Mouse (Mus musculus) MEL (cell line): ENCODE measurements around the gene Diaph3. TPM values are rescaled to one million over a fixed set of nuclear protein-coding genes. Genes with fewer than 3 reads are reported as not detected.

Source experiments
- DNase-seq: peaks from one replicate; pipeline ENCODE4 v3.0.0; 2011; ENCODE audit warnings: low read depth, low spot score
- H3K27ac ChIP-seq: 2 replicates; pipeline ENCODE4 v1.5.1; 2012; ENCODE audit warnings: low read depth, mild to moderate bottlenecking, control low read depth, low read length, moderate library complexity; ENCODE audit not compliant: control insufficient read depth
- H3K27me3 ChIP-seq, 2 experiments: fragments of 150-350 bp in 1 of 2; sonication (generic) in 1 of 2; 2 replicates each; pipeline ENCODE4 v1.6.1; 2012; ENCODE audit warnings: low read length in 2 of 2, mild to moderate bottlenecking in 2 of 2, improper control_type of control experiment in 1 of 2, moderate library complexity in 1 of 2; ENCODE audit not compliant: insufficient read depth in 2 of 2, control insufficient read depth in 1 of 2
- H3K36me3 ChIP-seq, 2 experiments: 2 replicates each; pipeline ENCODE4 v1.6.1; 2012 to 2014; ENCODE audit warnings: low read length in 2 of 2, improper control_type of control experiment in 1 of 2, inconsistent platforms in 1 of 2, mild to moderate bottlenecking in 1 of 2; ENCODE audit not compliant: insufficient read depth in 2 of 2, control insufficient read depth in 1 of 2
- H3K4me1 ChIP-seq, 2 experiments: fragments of 150-350 bp in 1 of 2; sonication (generic) in 1 of 2; 2 replicates each; pipeline ENCODE4 v1.6.1; 2012; ENCODE audit warnings: low read length in 2 of 2, improper control_type of control experiment in 1 of 2, mild to moderate bottlenecking in 1 of 2; ENCODE audit not compliant: insufficient read depth in 2 of 2, control insufficient read depth in 1 of 2
- H3K4me3 ChIP-seq, 2 experiments: fragments of 150-350 bp in 1 of 2; sonication (generic) in 1 of 2; 2 replicates each; pipeline ENCODE4 v1.5.1; 2012; ENCODE audit warnings: low read depth in 2 of 2, low read length in 2 of 2, mild to moderate bottlenecking in 2 of 2, moderate library complexity in 2 of 2, control low read depth in 1 of 2, improper control_type of control experiment in 1 of 2; ENCODE audit not compliant: control insufficient read depth in 1 of 2, insufficient read depth in 1 of 2
- H3K79me2 ChIP-seq: 2 replicates; pipeline ENCODE4 v1.6.1; 2012; ENCODE audit warnings: mild to moderate bottlenecking, low read length, moderate library complexity; ENCODE audit not compliant: control insufficient read depth, poor library complexity, insufficient read depth
- H3K9ac ChIP-seq: 2 replicates; pipeline ENCODE4 v1.6.1; 2012; ENCODE audit warnings: low read depth, mild to moderate bottlenecking, control low read depth, low read length, moderate library complexity; ENCODE audit not compliant: control insufficient read depth, poor library complexity, severe bottlenecking
- H3K9me3 ChIP-seq: fragments of 150-350 bp; sonication (generic); replicated peaks from 2 replicates; pipeline ENCODE4 v1.6.1; 2012; ENCODE audit warnings: mild to moderate bottlenecking, low read length, improper control_type of control experiment, moderate library complexity; ENCODE audit not compliant: insufficient read depth
- BHLHE40 ChIP-seq: IDR thresholded peaks from 2 replicates; pipeline ENCODE4 v1.6.1; 2012; ENCODE audit warnings: low read depth, mild to moderate bottlenecking, inconsistent platforms, low read length, improper control_type of control experiment, borderline replicate concordance
- CHD1 ChIP-seq: IDR thresholded peaks from 2 replicates; pipeline ENCODE4 v1.6.1; 2012; ENCODE audit warnings: low read depth, mild to moderate bottlenecking, inconsistent platforms, low read length, improper control_type of control experiment
- CHD2 ChIP-seq: IDR thresholded peaks from 2 replicates; pipeline ENCODE4 v1.6.1; 2011; ENCODE audit warnings: low read length, improper control_type of control experiment
- CTCF ChIP-seq, 3 experiments: IDR thresholded peaks in 2 of 3; conservative IDR thresholded peaks in 1 of 3; 2 replicates each; pipeline ENCODE4 v1.5.1; 2011 to 2012; ENCODE audit warnings: low read length in 3 of 3, low read depth in 2 of 3, mild to moderate bottlenecking in 2 of 3, improper control_type of control experiment in 1 of 3, inconsistent platforms in 1 of 3, mixed read lengths in 1 of 3, moderate library complexity in 1 of 3; ENCODE audit not compliant: control insufficient read depth in 1 of 3, insufficient read depth in 1 of 3, poor library complexity in 1 of 3, severe bottlenecking in 1 of 3
- EP300 ChIP-seq, 2 experiments: IDR thresholded peaks; 2 replicates each; pipeline ENCODE4 v1.6.1; 2011; ENCODE audit warnings: improper control_type of control experiment in 2 of 2, low read length in 2 of 2, low read depth in 1 of 2, mild to moderate bottlenecking in 1 of 2
- GABPA ChIP-seq: IDR thresholded peaks from 2 replicates; pipeline ENCODE4 v1.6.1; 2012; ENCODE audit warnings: low read depth, mild to moderate bottlenecking, inconsistent platforms, low read length, improper control_type of control experiment, moderate library complexity
- GATA1 ChIP-seq: IDR thresholded peaks from 2 replicates; pipeline ENCODE4 v1.6.1; 2011; ENCODE audit warnings: low read depth, low read length, improper control_type of control experiment
- HCFC1 ChIP-seq: IDR thresholded peaks from 2 replicates; pipeline ENCODE4 v1.6.1; 2012; ENCODE audit warnings: low read depth, mild to moderate bottlenecking, inconsistent platforms, low read length, improper control_type of control experiment, moderate library complexity
- KAT2A ChIP-seq: conservative IDR thresholded peaks from 2 replicates; pipeline ENCODE4 v1.6.1; 2012; ENCODE audit warnings: low read depth, low read length, improper control_type of control experiment, inconsistent platforms
- MAFK ChIP-seq: IDR thresholded peaks from 2 replicates; pipeline ENCODE4 v1.6.1; 2011; ENCODE audit warnings: low read depth, mild to moderate bottlenecking, low read length, improper control_type of control experiment, borderline replicate concordance
- MAX ChIP-seq: IDR thresholded peaks from 2 replicates; pipeline ENCODE4 v1.6.1; 2011; ENCODE audit warnings: low read length, improper control_type of control experiment
- MXI1 ChIP-seq: IDR thresholded peaks from 2 replicates; pipeline ENCODE4 v1.6.1; 2011; ENCODE audit warnings: mild to moderate bottlenecking, low read depth, low read length, improper control_type of control experiment
- MYC ChIP-seq: IDR thresholded peaks from 2 replicates; pipeline ENCODE4 v1.6.1; 2011; ENCODE audit warnings: low read depth, mild to moderate bottlenecking, low read length, improper control_type of control experiment, moderate library complexity
- POLR2A ChIP-seq, 2 experiments: IDR thresholded peaks; 2 replicates each; pipeline ENCODE4 v1.6.1; 2011 to 2012; ENCODE audit warnings: low read length in 2 of 2, mild to moderate bottlenecking in 2 of 2, control low read depth in 1 of 2, improper control_type of control experiment in 1 of 2, low read depth in 1 of 2, moderate library complexity in 1 of 2; ENCODE audit not compliant: control insufficient read depth in 1 of 2, insufficient read depth in 1 of 2, poor library complexity in 1 of 2
- POLR2AphosphoS2 ChIP-seq: IDR thresholded peaks from 2 replicates; pipeline ENCODE4 v1.6.1; 2011; ENCODE audit warnings: low read length, improper control_type of control experiment
- POLR2AphosphoS5 ChIP-seq: IDR thresholded peaks from 2 replicates; pipeline ENCODE4 v1.6.1; 2012; ENCODE audit warnings: low read depth, borderline replicate concordance, mild to moderate bottlenecking, inconsistent platforms, low read length, moderate library complexity, mixed read lengths
- RAD21 ChIP-seq: IDR thresholded peaks from 2 replicates; pipeline ENCODE4 v1.6.1; 2011; ENCODE audit warnings: mild to moderate bottlenecking, low read depth, low read length, improper control_type of control experiment
- SIN3A ChIP-seq: IDR thresholded peaks from 2 replicates; pipeline ENCODE4 v1.6.1; 2012; ENCODE audit warnings: low read length, improper control_type of control experiment, inconsistent platforms
- SMC3 ChIP-seq: IDR thresholded peaks from 2 replicates; pipeline ENCODE4 v1.6.1; 2011; ENCODE audit warnings: low read depth, low read length, improper control_type of control experiment
- TAL1 ChIP-seq: IDR thresholded peaks from 2 replicates; pipeline ENCODE4 v1.6.1; 2012; ENCODE audit warnings: mild to moderate bottlenecking, inconsistent platforms, low read length, moderate library complexity, mixed read lengths
- TBP ChIP-seq: IDR thresholded peaks from 2 replicates; pipeline ENCODE4 v1.8.0; 2011; ENCODE audit warnings: low read depth, low read length, improper control_type of control experiment
- UBTF ChIP-seq: IDR thresholded peaks from 2 replicates; pipeline ENCODE4 v1.6.1; 2012; ENCODE audit warnings: low read depth, mild to moderate bottlenecking, inconsistent platforms, low read length, improper control_type of control experiment, moderate library complexity, borderline replicate concordance; ENCODE audit not compliant: insufficient read depth
- USF1 ChIP-seq: IDR thresholded peaks from 2 replicates; pipeline ENCODE4 v1.6.1; 2014; ENCODE audit warnings: low read depth, mild to moderate bottlenecking, inconsistent platforms, low read length, improper control_type of control experiment, moderate library complexity
- ZC3H11A ChIP-seq: IDR thresholded peaks from 2 replicates; pipeline ENCODE4 v1.6.1; 2012; ENCODE audit warnings: low read depth, mild to moderate bottlenecking, inconsistent platforms, low read length, improper control_type of control experiment
- polyA plus RNA-seq, 2 experiments: library from polyadenylated mRNA; stranded (reverse) in 1 of 2; unstranded in 1 of 2; fragments of >175 nt in 1 of 2; fragments of >200 nt in 1 of 2; gene quantifications; 2 replicates each; pipeline versions ENCODE4 v1.2.1 to v1.2.4; 2012; ENCODE audit warnings: low replicate concordance in 2 of 2, low read depth in 1 of 2; ENCODE audit not compliant: insufficient read length in 2 of 2, insufficient read depth in 1 of 2, missing spikeins in 1 of 2
- total RNA-seq: library from RNA; depleted of rRNA; stranded (reverse); fragments of 300-350 nt; gene quantifications from 2 replicates; pipeline ENCODE4 v1.2.3, GENCODE M21; 2012

The Diaph3 gene
- total and polyA plus RNA-seq, 3 experiments = 9.0 to 11.9 TPM; not detected in 1

DNA sequence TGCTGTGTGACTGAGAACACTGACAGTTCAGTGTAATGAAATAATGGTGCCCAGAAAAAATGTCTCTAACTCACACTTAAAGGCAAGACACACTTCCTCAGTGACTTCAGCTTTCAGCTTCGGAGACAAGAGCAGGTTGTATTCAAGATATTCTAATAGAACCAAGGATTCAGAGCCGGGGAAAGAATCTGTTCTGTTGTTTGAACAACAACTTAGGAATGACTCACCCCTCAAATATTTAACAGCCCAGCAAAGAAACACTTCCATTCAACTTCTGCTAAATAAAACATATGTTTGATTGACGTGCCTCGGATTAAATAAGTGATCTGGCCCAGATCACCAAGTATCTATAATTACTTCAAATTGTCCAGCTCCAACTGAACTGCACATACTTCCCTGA lies 52.1 kb downstream of the Diaph3 start:
- H3K27me3 ChIP-seq = no peaks in the 10 kb centered on the region
- H3K36me3 ChIP-seq = no peaks in the 10 kb centered on the region
- H3K9me3 ChIP-seq = no peaks in the 10 kb centered on the region
- no peak overlapping the region for H3K4me3 ChIP-seq
- TF ChIP-seq MYC (no peak), KAT2A (no peak), TAL1 (no peak), MAFK (no peak), RAD21 (no peak), HCFC1 (no peak), MXI1 (no peak), USF1 (no peak), CHD1 (no peak)
- no peak overlapping the region for H3K9ac ChIP-seq
- H3K27ac ChIP-seq = no peak overlapping the region
- no peaks in the 10 kb centered on the region for H3K4me1 ChIP-seq
- DNase-seq = no peak
- H3K79me2 ChIP-seq = no peaks in the 10 kb centered on the region

DNA sequence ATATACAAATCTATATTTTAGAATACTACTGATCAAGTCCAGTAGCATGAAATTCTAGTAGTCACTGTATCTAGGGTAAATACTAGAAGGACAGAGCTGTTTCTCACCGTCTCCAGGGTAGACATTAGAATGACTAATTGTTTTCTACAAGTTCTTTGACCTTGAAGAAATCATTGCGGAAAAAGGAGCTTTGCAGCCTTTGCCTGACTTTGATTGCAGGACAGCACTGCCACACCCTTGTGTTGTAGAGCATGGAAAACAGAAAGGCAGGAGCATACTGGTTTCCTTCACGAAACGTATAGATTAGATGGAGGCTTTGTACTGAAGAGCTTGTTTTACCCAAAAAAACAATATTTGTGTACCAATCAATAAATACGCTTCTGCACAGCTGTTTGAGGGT lies 52.6 kb downstream of the Diaph3 start:
- no peak overlapping the region for H3K4me3 ChIP-seq
- DNase-seq = no peak
- no peak for TF ChIP-seq UBTF
- no peak for TF ChIP-seq MXI1
- TF ChIP-seq SIN3A = no peak
- no peak for TF ChIP-seq MAFK
- TF ChIP-seq EP300 (IDR thresholded peaks at IDR 0.05; ENCODE audit: low read depth in 1 of 2, low read length in 2 of 2) = no peak
- no peak for TF ChIP-seq HCFC1
- TF ChIP-seq POLR2A (IDR thresholded peaks at IDR 0.05; ENCODE audit: control insufficient read depth in 1 of 2, insufficient read depth in 1 of 2, low read depth in 1 of 2, low read length in 2 of 2, poor library complexity in 1 of 2) = no peak
- TF ChIP-seq MAX = no peak
- no peak for TF ChIP-seq POLR2AphosphoS2
- no peak for TF ChIP-seq POLR2AphosphoS5
- TF ChIP-seq BHLHE40 = no peak
- TF ChIP-seq RAD21 = no peak
- no peak for TF ChIP-seq ZC3H11A
- no peak for TF ChIP-seq GABPA
- TF ChIP-seq CHD2 = no peak
- no peak for TF ChIP-seq GATA1
- no peak for TF ChIP-seq TAL1
- no peak for TF ChIP-seq SMC3
- no peak for TF ChIP-seq TBP
- TF ChIP-seq CTCF (IDR thresholded peaks at IDR 0.05 in 2 of 3, conservative IDR thresholded peaks at IDR 0.05 in 1 of 3; ENCODE audit: control insufficient read depth in 1 of 3, insufficient read depth in 1 of 3, low read depth in 2 of 3, low read length in 3 of 3, poor library complexity in 1 of 3, severe bottlenecking in 1 of 3) = no peak
- H3K9me3 ChIP-seq = no peaks in the 10 kb centered on the region
- H3K79me2 ChIP-seq = no peaks in the 10 kb centered on the region
- H3K4me1 ChIP-seq = no peaks in the 10 kb centered on the region
- H3K27me3 ChIP-seq = no peaks in the 10 kb centered on the region
- no peaks in the 10 kb centered on the region for H3K36me3 ChIP-seq
- H3K27ac ChIP-seq = no peak overlapping the region
- no peak overlapping the region for H3K9ac ChIP-seq
